Mouse (Mus musculus): ENCODE measurements around the gene Nfrkb. TPM values are rescaled to one million over a fixed set of nuclear protein-coding genes. Genes with fewer than 3 reads are reported as not detected.

Nfrkb gene
- 33.3 and 34.5 TPM in 2 replicates for polyA plus RNA-seq (2014; fragmentation: Nextera tagmentation; extraction: Ambion mirVana)

DNA sequence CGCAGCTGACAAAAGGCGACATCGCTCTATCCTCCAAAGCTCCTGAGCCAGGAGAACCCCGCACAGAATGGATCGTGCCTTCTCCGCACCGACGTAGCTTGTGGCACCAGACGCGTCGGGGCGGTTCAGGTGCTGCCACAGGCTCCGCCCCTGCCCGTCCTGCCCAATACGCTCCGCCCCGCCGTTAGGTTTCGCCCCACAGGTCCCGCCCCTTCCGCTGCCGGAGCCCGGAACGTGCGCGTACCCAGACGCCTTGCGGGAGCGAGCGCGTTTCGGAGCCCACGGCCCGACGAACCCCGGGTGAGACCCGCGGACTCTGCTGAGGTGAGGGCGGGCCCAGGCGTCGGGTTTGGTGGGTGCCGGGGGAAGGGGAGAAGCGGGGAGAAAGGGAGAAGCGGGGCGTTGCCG, at the start of gene Nfrkb:
Gene Nfrkb (plus strand): TSS at position 246 of the 408 bp plus-strand sequence.
- peaks cover 11% of the 10 kb centered on the region; the same call in 1 of the 2 replicates for H3K4me1 ChIP-seq (ENCODE audit: control insufficient read depth, insufficient read depth, low read length)
- peak within 1 kb of the TSS; percentile 88 for H3K9ac ChIP-seq (ENCODE audit: low read depth, low read length)
- peak within 1 kb of the TSS; percentile 95 for H3K4me3 ChIP-seq (ENCODE audit: low read length)
- peak; percentile 95 for ATAC-seq (ENCODE audit: low FRiP score, low TSS enrichment)
- no peaks in the 10 kb centered on the region for H3K9me3 ChIP-seq (ENCODE audit: control insufficient read depth, low read length)
- H3K36me3 ChIP-seq (ENCODE audit: control insufficient read depth, insufficient read depth, low read length) = peaks cover 11% of the 10 kb centered on the region; the same call in 1 of the 2 replicates
- peak within 1 kb of the TSS; percentile 53 for H3K4me2 ChIP-seq (replicated peaks; ENCODE audit: low read depth, low read length)
- no peak within 1 kb of the TSS for H3K27ac ChIP-seq (ENCODE audit: low read depth, low read length)
- WGBS = under 1% methylated on average over 39 of the region's 46 CpGs
- no peaks in the 10 kb centered on the region for H3K27me3 ChIP-seq (ENCODE audit: control insufficient read depth, insufficient read depth, low read length)

DNA sequence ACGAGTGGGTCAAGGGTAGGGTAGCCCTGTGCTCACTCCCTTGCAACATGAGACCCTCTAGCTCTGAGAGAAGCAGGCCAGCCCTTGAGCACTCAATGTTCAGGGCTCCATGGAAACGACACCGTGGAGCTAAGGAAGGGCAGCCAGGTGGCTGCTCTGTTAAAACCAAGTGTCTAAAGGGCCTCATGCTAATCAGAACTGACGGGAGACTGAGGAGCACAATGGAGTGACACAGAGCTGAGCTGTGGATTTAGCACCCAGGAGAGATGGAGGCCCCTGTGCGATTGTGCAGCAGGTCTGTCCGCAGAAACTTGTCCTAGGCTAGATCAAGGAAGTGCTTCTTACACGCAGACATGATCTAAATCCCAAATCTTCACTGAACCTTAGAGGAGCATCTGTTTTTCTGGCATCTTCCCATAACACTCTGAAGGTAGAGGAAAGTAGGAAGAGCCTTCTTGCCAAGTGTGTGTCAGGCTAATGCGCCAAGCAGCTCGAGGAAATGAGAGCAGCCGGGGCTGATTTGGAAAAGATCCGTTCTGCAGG, 41.6 kb upstream of the Nfrkb start:
- H3K9me3 ChIP-seq (ENCODE audit: control insufficient read depth, low read length) = no peaks in the 10 kb centered on the region
- WGBS = 62% methylated on average over 11 of the region's 11 CpGs
- no peaks in the 10 kb centered on the region for H3K4me1 ChIP-seq (ENCODE audit: control insufficient read depth, insufficient read depth, low read length)
- H3K9ac ChIP-seq (ENCODE audit: low read depth, low read length) = no peak overlapping the region
- H3K27ac ChIP-seq (ENCODE audit: low read depth, low read length) = no peak overlapping the region
- no peak overlapping the region for H3K4me3 ChIP-seq (ENCODE audit: low read length)
- no peaks in the 10 kb centered on the region for H3K27me3 ChIP-seq (ENCODE audit: control insufficient read depth, insufficient read depth, low read length)
- no peak overlapping the region for H3K4me2 ChIP-seq (replicated peaks; ENCODE audit: low read depth, low read length)
- no peaks in the 10 kb centered on the region; the same call in 1 of the 2 replicates for H3K36me3 ChIP-seq (ENCODE audit: control insufficient read depth, insufficient read depth, low read length)
- ATAC-seq (ENCODE audit: low FRiP score, low TSS enrichment) = 0 out of 2 replicates have a peak, but pooled peaks have one; percentile 46

DNA sequence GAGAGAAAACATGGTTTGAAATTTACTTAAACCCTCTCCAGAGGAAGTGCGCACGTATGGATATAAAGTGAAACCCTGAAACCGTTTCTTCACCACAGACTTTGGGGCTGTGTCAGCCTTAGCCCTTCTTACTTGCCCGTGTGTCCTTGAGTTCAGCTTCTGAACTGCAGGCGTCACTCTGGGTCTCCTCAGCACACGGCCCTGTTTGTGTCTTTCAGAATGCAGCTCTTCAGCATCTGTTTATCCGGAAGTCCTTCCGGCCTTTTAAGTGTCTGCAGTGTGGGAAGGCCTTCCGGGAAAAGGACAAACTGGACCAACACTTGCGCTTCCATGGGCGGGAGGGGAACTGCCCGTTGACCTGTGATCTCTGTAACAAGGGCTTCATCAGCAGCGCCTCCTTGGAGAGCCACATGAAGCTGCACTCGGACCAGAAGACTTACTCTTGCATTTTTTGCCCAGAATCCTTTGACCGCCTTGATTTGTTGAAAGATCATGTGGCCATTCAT, 39.4 kb upstream of the Nfrkb start:
- no peaks in the 10 kb centered on the region for H3K27me3 ChIP-seq (ENCODE audit: control insufficient read depth, insufficient read depth, low read length)
- H3K27ac ChIP-seq (ENCODE audit: low read depth, low read length) = no peak overlapping the region
- no peak overlapping the region for H3K9ac ChIP-seq (ENCODE audit: low read depth, low read length)
- no peaks in the 10 kb centered on the region for H3K9me3 ChIP-seq (ENCODE audit: control insufficient read depth, low read length)
- 70% methylated on average over 15 of the region's 15 CpGs for WGBS
- H3K4me1 ChIP-seq (ENCODE audit: control insufficient read depth, insufficient read depth, low read length) = no peaks in the 10 kb centered on the region
- H3K36me3 ChIP-seq (ENCODE audit: control insufficient read depth, insufficient read depth, low read length) = no peaks in the 10 kb centered on the region; the same call in 1 of the 2 replicates
- no peak overlapping the region for H3K4me2 ChIP-seq (replicated peaks; ENCODE audit: low read depth, low read length)
- no peak for ATAC-seq (ENCODE audit: low FRiP score, low TSS enrichment)
- H3K4me3 ChIP-seq (ENCODE audit: low read length) = no peak overlapping the region

DNA sequence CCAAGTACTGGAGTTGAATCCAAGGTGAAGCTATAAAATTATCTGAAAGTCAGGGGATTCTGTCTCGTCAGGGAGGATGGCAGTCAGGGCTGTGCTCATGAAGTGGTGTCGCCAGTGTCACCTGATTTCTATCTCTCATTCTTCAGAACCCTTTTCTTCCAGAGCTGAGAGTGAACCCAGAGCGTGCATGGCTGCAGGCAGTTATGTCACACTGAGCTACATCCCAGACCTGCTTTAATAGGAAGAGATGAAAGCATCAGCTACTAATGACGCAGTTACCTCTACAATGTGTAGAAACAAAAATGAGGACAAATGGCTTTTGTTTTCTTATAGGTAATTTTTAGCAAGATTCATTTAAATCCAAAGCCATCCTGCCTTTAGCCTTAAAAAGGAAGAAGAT, 37.5 kb upstream of the Nfrkb start:
- H3K9ac ChIP-seq (ENCODE audit: low read depth, low read length) = no peak overlapping the region
- H3K4me1 ChIP-seq (ENCODE audit: control insufficient read depth, insufficient read depth, low read length) = no peaks in the 10 kb centered on the region
- H3K4me2 ChIP-seq (replicated peaks; ENCODE audit: low read depth, low read length) = no peak overlapping the region
- peaks cover 4% of the 10 kb centered on the region; the same call in 1 of the 2 replicates for H3K36me3 ChIP-seq (ENCODE audit: control insufficient read depth, insufficient read depth, low read length)
- H3K9me3 ChIP-seq (ENCODE audit: control insufficient read depth, low read length) = no peaks in the 10 kb centered on the region
- no peak for ATAC-seq (ENCODE audit: low FRiP score, low TSS enrichment)
- no peaks in the 10 kb centered on the region for H3K27me3 ChIP-seq (ENCODE audit: control insufficient read depth, insufficient read depth, low read length)
- no peak overlapping the region for H3K27ac ChIP-seq (ENCODE audit: low read depth, low read length)
- no peak overlapping the region for H3K4me3 ChIP-seq (ENCODE audit: low read length)
- 70% methylated on average over 4 of the region's 4 CpGs for WGBS

DNA sequence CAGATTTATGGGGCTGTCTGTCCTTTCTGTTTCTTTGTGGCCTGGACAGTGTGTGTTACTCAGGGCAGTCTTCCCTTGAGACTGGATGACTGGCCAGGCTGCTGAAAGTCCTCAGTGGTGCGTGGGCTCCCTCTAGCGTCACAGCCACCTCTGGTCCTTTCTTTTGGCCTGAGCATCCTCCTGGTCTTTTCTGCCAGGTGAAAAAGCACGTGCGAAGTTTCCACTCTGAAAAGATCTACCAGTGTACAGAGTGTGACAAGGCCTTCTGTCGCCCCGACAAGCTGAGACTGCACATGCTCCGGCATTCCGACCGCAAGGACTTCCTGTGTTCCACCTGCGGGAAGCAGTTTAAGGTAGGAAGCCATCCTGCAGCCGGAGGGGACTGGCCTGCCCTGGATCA, 37.1 kb upstream of the Nfrkb start:
- no peak overlapping the region for H3K27ac ChIP-seq (ENCODE audit: low read depth, low read length)
- WGBS = 66% methylated on average over 11 of the region's 11 CpGs
- peaks cover 5% of the 10 kb centered on the region; the same call in 1 of the 2 replicates for H3K36me3 ChIP-seq (ENCODE audit: control insufficient read depth, insufficient read depth, low read length)
- H3K27me3 ChIP-seq (ENCODE audit: control insufficient read depth, insufficient read depth, low read length) = no peaks in the 10 kb centered on the region
- H3K4me3 ChIP-seq (ENCODE audit: low read length) = no peak overlapping the region
- H3K9me3 ChIP-seq (ENCODE audit: control insufficient read depth, low read length) = no peaks in the 10 kb centered on the region
- no peak overlapping the region for H3K4me2 ChIP-seq (replicated peaks; ENCODE audit: low read depth, low read length)
- H3K4me1 ChIP-seq (ENCODE audit: control insufficient read depth, insufficient read depth, low read length) = no peaks in the 10 kb centered on the region
- no peak overlapping the region for H3K9ac ChIP-seq (ENCODE audit: low read depth, low read length)
- ATAC-seq (ENCODE audit: low FRiP score, low TSS enrichment) = peak; percentile 73; the same call in 1 of the 2 replicates

DNA sequence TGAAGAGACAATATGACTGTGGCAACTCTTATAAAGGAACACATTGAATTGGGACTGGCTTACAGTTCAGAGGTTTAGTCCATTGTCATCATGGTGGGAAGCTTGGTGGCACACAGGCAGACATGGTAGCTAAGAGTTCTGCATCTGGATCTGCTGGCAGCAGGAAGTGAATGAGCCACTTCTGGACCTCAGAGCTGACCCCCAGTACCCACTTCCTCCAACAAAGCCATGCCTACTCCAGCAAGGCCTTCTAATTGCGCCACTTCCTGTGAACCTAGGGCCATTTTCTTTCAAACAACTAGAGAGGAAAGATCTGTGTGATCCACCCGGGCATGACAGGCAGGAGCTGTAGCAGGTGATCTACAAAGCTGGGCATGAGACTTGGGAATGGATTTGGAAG, 33.3 kb upstream of the Nfrkb start:
- Histone ChIP-seq H3K4me1 (ENCODE audit: control insufficient read depth, insufficient read depth, low read length) (no peaks in the 10 kb centered on the region), H3K4me2 (replicated peaks; ENCODE audit: low read depth, low read length) (no peak overlapping the region), H3K4me3 (ENCODE audit: low read length) (no peak overlapping the region), H3K36me3 (ENCODE audit: control insufficient read depth, insufficient read depth, low read length) (peaks cover 19% of the 10 kb centered on the region; the same call in 1 of the 2 replicates), H3K9me3 (ENCODE audit: control insufficient read depth, low read length) (no peaks in the 10 kb centered on the region), H3K9ac (ENCODE audit: low read depth, low read length) (no peak overlapping the region), H3K27ac (ENCODE audit: low read depth, low read length) (no peak overlapping the region), H3K27me3 (ENCODE audit: control insufficient read depth, insufficient read depth, low read length) (no peaks in the 10 kb centered on the region)
- 87% methylated on average over 2 of the region's 2 CpGs for WGBS
- no peak for ATAC-seq (ENCODE audit: low FRiP score, low TSS enrichment)

DNA sequence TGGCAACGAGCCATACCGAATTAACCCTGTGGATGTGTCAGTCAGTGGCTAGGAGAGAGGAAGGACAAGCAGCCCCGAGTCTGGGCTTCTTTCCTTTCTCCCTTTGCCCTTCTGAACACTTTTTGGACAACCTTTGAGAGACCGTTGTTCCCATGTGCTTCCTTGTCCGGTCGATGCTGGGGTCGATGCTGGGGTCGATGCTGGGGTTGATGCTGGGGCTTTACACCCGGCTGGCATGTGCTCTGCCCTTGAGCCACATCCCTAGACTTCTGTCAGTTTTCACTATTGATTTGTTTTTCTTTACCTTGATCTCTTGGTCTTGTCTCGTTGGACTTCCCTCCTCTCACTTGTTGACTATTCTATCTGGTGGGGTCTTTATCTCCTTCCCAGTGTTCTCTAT, 32.5 kb upstream of the Nfrkb start:
- Histone ChIP-seq H3K36me3 (ENCODE audit: control insufficient read depth, insufficient read depth, low read length) (peaks cover 20% of the 10 kb centered on the region; the same call in 1 of the 2 replicates), H3K27ac (ENCODE audit: low read depth, low read length) (no peak overlapping the region), H3K4me3 (ENCODE audit: low read length) (no peak overlapping the region), H3K9ac (ENCODE audit: low read depth, low read length) (no peak overlapping the region), H3K9me3 (ENCODE audit: control insufficient read depth, low read length) (no peaks in the 10 kb centered on the region), H3K4me1 (ENCODE audit: control insufficient read depth, insufficient read depth, low read length) (no peaks in the 10 kb centered on the region), H3K4me2 (replicated peaks; ENCODE audit: low read depth, low read length) (no peak overlapping the region), H3K27me3 (ENCODE audit: control insufficient read depth, insufficient read depth, low read length) (no peaks in the 10 kb centered on the region)
- 72% methylated on average over 10 of the region's 10 CpGs for WGBS
- ATAC-seq (ENCODE audit: low FRiP score, low TSS enrichment) = no peak

DNA sequence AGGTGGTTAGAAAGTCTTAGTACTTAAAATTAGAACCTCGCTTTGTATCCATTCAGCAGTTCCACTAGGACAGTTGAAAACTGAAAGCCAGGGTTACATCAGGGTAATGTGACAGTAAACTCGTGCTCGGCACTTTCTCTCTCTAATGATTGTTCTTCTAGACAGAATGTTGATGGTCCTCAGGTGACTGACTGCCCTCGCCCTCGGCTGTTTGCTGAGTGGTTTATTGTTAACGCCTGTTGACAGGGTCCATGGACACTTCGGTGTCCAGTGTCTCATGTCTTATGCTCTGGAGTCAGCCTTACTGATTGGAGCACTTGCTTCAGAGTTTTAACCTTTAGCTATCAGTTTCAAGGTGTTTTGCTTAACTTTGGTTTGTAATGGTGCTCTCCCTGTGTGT, 31.9 kb upstream of the Nfrkb start:
- Histone ChIP-seq H3K27me3 (ENCODE audit: control insufficient read depth, insufficient read depth, low read length) (no peaks in the 10 kb centered on the region), H3K4me2 (replicated peaks; ENCODE audit: low read depth, low read length) (no peak overlapping the region), H3K36me3 (ENCODE audit: control insufficient read depth, insufficient read depth, low read length) (peaks cover 24% of the 10 kb centered on the region; the same call in 1 of the 2 replicates), H3K9ac (ENCODE audit: low read depth, low read length) (no peak overlapping the region), H3K27ac (ENCODE audit: low read depth, low read length) (no peak overlapping the region), H3K4me3 (ENCODE audit: low read length) (no peak overlapping the region), H3K4me1 (ENCODE audit: control insufficient read depth, insufficient read depth, low read length) (no peaks in the 10 kb centered on the region), H3K9me3 (ENCODE audit: control insufficient read depth, low read length) (no peaks in the 10 kb centered on the region)
- no peak for ATAC-seq (ENCODE audit: low FRiP score, low TSS enrichment)
- WGBS = 54% methylated on average over 7 of the region's 7 CpGs
